Mouse (Mus musculus) forebrain, embryonic 13.5 days (tissue): ENCODE measurements at regions not wholly inside any gene's neighbourhood (a gene's known extent, or its start where the extent isn't known, plus 50 kb on each side); places are given as distances from the start of the nearest gene placed in this dataset.

Experiments used
- ATAC-seq: fragments of 200-750 bp; cut with Nextera tagmentation; 2 replicates; pipeline ENCODE4 v1.8.0; 2017
- H3K27ac ChIP-seq: fragments of 300-500 bp; sonication (generic); 2 replicates; pipeline ENCODE4 v1.5.1; 2015; ENCODE audit warnings: inconsistent platforms, mild to moderate bottlenecking, moderate library complexity
- H3K27me3 ChIP-seq: fragments of 300-500 bp; sonication (generic); 2 replicates; pipeline ENCODE4 v1.6.1; 2015; ENCODE audit warnings: mild to moderate bottlenecking, inconsistent platforms
- H3K36me3 ChIP-seq: fragments of 300-500 bp; sonication (generic); 2 replicates; pipeline ENCODE4 v1.6.1; 2015; ENCODE audit warnings: mild to moderate bottlenecking, inconsistent platforms; ENCODE audit not compliant: poor library complexity, severe bottlenecking
- H3K4me1 ChIP-seq: fragments of 300-500 bp; sonication (generic); 2 replicates; pipeline ENCODE4 v1.6.1; 2015; ENCODE audit warnings: inconsistent platforms
- H3K4me2 ChIP-seq: fragments of 300-500 bp; sonication (generic); 2 replicates; pipeline ENCODE4 v1.6.1; 2015; ENCODE audit warnings: inconsistent platforms, mild to moderate bottlenecking, moderate library complexity
- H3K4me3 ChIP-seq: fragments of 300-500 bp; sonication (generic); 2 replicates; pipeline ENCODE4 v1.5.1; 2015; ENCODE audit warnings: mild to moderate bottlenecking, inconsistent platforms
- H3K9ac ChIP-seq: fragments of 300-500 bp; sonication (generic); 2 replicates; pipeline ENCODE4 v1.6.1; 2015; ENCODE audit warnings: mild to moderate bottlenecking, inconsistent platforms
- H3K9me3 ChIP-seq: fragments of 300-500 bp; sonication (generic); replicated peaks from 2 replicates; pipeline ENCODE4 v1.6.1; 2016; ENCODE audit warnings: inconsistent platforms
- WGBS: fragments of 180-500 bp; shearing (Covaris S2); methylation state at CpG from one replicate; pipeline ENCODE4 v1.1.7; 2015; 5-methylcytosine and 5-hydroxymethylcytosine counted together

GRCm38 (mm10) chr10:67633063-67633462 is 84.3 kb upstream of the Ado start:
- 97% methylated on average over 7 of the region's 7 CpGs for WGBS
- H3K27me3 ChIP-seq: 0 out of 2 replicates have a peak, but pooled peaks cover 11% of the 10 kb centered on the region
- peaks cover 8% of the 10 kb centered on the region; the same call in 1 of the 2 replicates for H3K4me1 ChIP-seq
- H3K9me3 ChIP-seq: no peaks in the 10 kb centered on the region
- H3K4me2 ChIP-seq: no peak overlapping the region
- no peaks in the 10 kb centered on the region for H3K36me3 ChIP-seq
- H3K27ac ChIP-seq: no peak overlapping the region
- no peak overlapping the region for H3K9ac ChIP-seq
- H3K4me3 ChIP-seq: no peak overlapping the region
- ATAC-seq: no peak

- Histone ChIP-seq H3K9me3 (no peaks in the 10 kb centered on the region), H3K4me1 (no peaks in the 10 kb centered on the region), H3K27ac (no peak overlapping the region), H3K36me3 (no peaks in the 10 kb centered on the region), H3K4me3 (no peak overlapping the region), H3K9ac (no peak overlapping the region), H3K4me2 (no peak overlapping the region), H3K27me3 (peaks cover 6% of the 10 kb centered on the region; the same call in 1 of the 2 replicates)
- 85% methylated on average over 12 of the region's 12 CpGs for WGBS
- no peak for ATAC-seq
Observed at GRCm38 (mm10) chr10:67623338-67623737, 74.6 kb upstream of the Ado start.

GRCm38 (mm10) chr10:67620018-67620417 is 71.3 kb upstream of the Ado start:
- Histone ChIP-seq H3K36me3 (no peaks in the 10 kb centered on the region), H3K27ac (no peak overlapping the region), H3K9me3 (no peaks in the 10 kb centered on the region), H3K27me3 (peaks cover 6% of the 10 kb centered on the region), H3K4me3 (no peak overlapping the region), H3K4me2 (no peak overlapping the region), H3K4me1 (no peaks in the 10 kb centered on the region), H3K9ac (no peak overlapping the region)
- ATAC-seq: no peak
- 82% methylated on average over 8 of the region's 8 CpGs for WGBS

- H3K27ac ChIP-seq: no peak overlapping the region
- ATAC-seq: no peak
- no peak overlapping the region for H3K9ac ChIP-seq
- H3K4me2 ChIP-seq: no peak overlapping the region
- H3K27me3 ChIP-seq: peaks cover 10% of the 10 kb centered on the region
- H3K4me3 ChIP-seq: no peak overlapping the region
- H3K4me1 ChIP-seq: no peaks in the 10 kb centered on the region
- H3K9me3 ChIP-seq: no peaks in the 10 kb centered on the region
- 86% methylated on average over 5 of the region's 5 CpGs for WGBS
- no peaks in the 10 kb centered on the region for H3K36me3 ChIP-seq
Observed at GRCm38 (mm10) chr10:67618112-67618511, 69.4 kb upstream of the Ado start.

- no peak overlapping the region for H3K9ac ChIP-seq
- H3K36me3 ChIP-seq: no peaks in the 10 kb centered on the region
- no peak overlapping the region for H3K27ac ChIP-seq
- no peak for ATAC-seq
- H3K4me1 ChIP-seq: no peaks in the 10 kb centered on the region
- no peak overlapping the region for H3K4me3 ChIP-seq
- H3K4me2 ChIP-seq: no peak overlapping the region
- H3K9me3 ChIP-seq: no peaks in the 10 kb centered on the region
- peaks cover 8% of the 10 kb centered on the region for H3K27me3 ChIP-seq
- 49% methylated on average over 3 of the region's 3 CpGs for WGBS
Observed at GRCm38 (mm10) chr10:67615016-67615415, 66.3 kb upstream of the Ado start.

GRCm38 (mm10) chr10:67610689-67611088 is 61.9 kb upstream of the Ado start:
- H3K4me3 ChIP-seq: no peak overlapping the region
- no peak overlapping the region for H3K4me2 ChIP-seq
- 91% methylated on average over 6 of the region's 6 CpGs for WGBS
- no peaks in the 10 kb centered on the region for H3K4me1 ChIP-seq
- ATAC-seq: no peak
- H3K9ac ChIP-seq: no peak overlapping the region
- H3K9me3 ChIP-seq: no peaks in the 10 kb centered on the region
- no peaks in the 10 kb centered on the region for H3K36me3 ChIP-seq
- H3K27me3 ChIP-seq: peaks cover 4% of the 10 kb centered on the region; the same call in 1 of the 2 replicates
- no peak overlapping the region for H3K27ac ChIP-seq

- 73% methylated on average over 5 of the region's 5 CpGs for WGBS
- no peak overlapping the region for H3K4me3 ChIP-seq
- H3K9me3 ChIP-seq: no peaks in the 10 kb centered on the region
- H3K36me3 ChIP-seq: no peaks in the 10 kb centered on the region
- no peak overlapping the region for H3K9ac ChIP-seq
- H3K27ac ChIP-seq: no peak overlapping the region
- no peaks in the 10 kb centered on the region for H3K27me3 ChIP-seq
- no peak overlapping the region for H3K4me2 ChIP-seq
- H3K4me1 ChIP-seq: no peaks in the 10 kb centered on the region
- ATAC-seq: no peak
Observed at GRCm38 (mm10) chr10:67608033-67608432, 59.3 kb upstream of the Ado start.

- Histone ChIP-seq H3K9ac (no peak overlapping the region), H3K36me3 (no peaks in the 10 kb centered on the region), H3K27me3 (no peaks in the 10 kb centered on the region), H3K4me1 (no peaks in the 10 kb centered on the region), H3K27ac (no peak overlapping the region), H3K9me3 (no peaks in the 10 kb centered on the region), H3K4me2 (no peak overlapping the region), H3K4me3 (no peak overlapping the region)
- 86% methylated on average over 8 of the region's 9 CpGs for WGBS
- no peak for ATAC-seq
Observed at GRCm38 (mm10) chr10:67607297-67608032, 58.7 kb upstream of the Ado start.

- Histone ChIP-seq H3K27me3 (no peaks in the 10 kb centered on the region; the same call in 1 of the 2 replicates), H3K4me2 (no peak overlapping the region), H3K36me3 (no peaks in the 10 kb centered on the region), H3K4me1 (no peaks in the 10 kb centered on the region), H3K4me3 (no peak overlapping the region), H3K9me3 (no peaks in the 10 kb centered on the region), H3K9ac (no peak overlapping the region), H3K27ac (no peak overlapping the region)
- no peak for ATAC-seq
- WGBS: 90% methylated on average over 1 of the region's 1 CpGs
Observed at GRCm38 (mm10) chr10:67606739-67607138, 58.0 kb upstream of the Ado start.

- 92% methylated on average over 7 of the region's 7 CpGs for WGBS
- Histone ChIP-seq H3K9ac (no peak overlapping the region), H3K4me1 (no peaks in the 10 kb centered on the region), H3K27me3 (no peaks in the 10 kb centered on the region; the same call in 1 of the 2 replicates), H3K4me2 (no peak overlapping the region), H3K27ac (no peak overlapping the region), H3K36me3 (no peaks in the 10 kb centered on the region), H3K4me3 (no peak overlapping the region), H3K9me3 (no peaks in the 10 kb centered on the region)
- ATAC-seq: no peak
Observed at GRCm38 (mm10) chr10:67599390-67599789, 50.6 kb upstream of the Ado start.

GRCm38 (mm10) chr10:67598590-67599047 is 49.9 kb upstream of the Ado start:
- H3K27ac ChIP-seq: no peak overlapping the region
- no peak overlapping the region for H3K9ac ChIP-seq
- ATAC-seq: no peak
- no peaks in the 10 kb centered on the region for H3K4me1 ChIP-seq
- no peaks in the 10 kb centered on the region for H3K36me3 ChIP-seq
- H3K4me3 ChIP-seq: no peak overlapping the region
- no peaks in the 10 kb centered on the region; the same call in 1 of the 2 replicates for H3K27me3 ChIP-seq
- 81% methylated on average over 7 of the region's 7 CpGs for WGBS
- no peak overlapping the region for H3K4me2 ChIP-seq
- H3K9me3 ChIP-seq: no peaks in the 10 kb centered on the region
